Mouse (Mus musculus) MN1 (cell line): ENCODE measurements around the gene Ces2a.

ENCODE experiments used
- DNase-seq: peaks from one replicate; pipeline ENCODE4 v3.0.0-alpha.2; 2016; ENCODE audit warnings: low spot score

Gene Ces2a

GRCm38 (mm10) chr8:104733753-104734152, at the start of gene Ces2a:
Ces2a (plus strand) TSS chr8:104734003.
- no peak for DNase-seq

- DNase-seq, result no peak
Measured at GRCm38 (mm10) chr8:104688433-104688832, 45.4 kb upstream of the Ces2a start.

GRCm38 (mm10) chr8:104698556-104698955, 35.2 kb upstream of the Ces2a start:
- no peak for DNase-seq

GRCm38 (mm10) chr8:104701900-104702299, 31.9 kb upstream of the Ces2a start:
- DNase-seq, result no peak

- DNase-seq, result no peak
Measured at GRCm38 (mm10) chr8:104721166-104721565, 12.6 kb upstream of the Ces2a start.

GRCm38 (mm10) chr8:104731451-104731850, 2.4 kb upstream of the Ces2a start:
- DNase-seq, result no peak

GRCm38 (mm10) chr8:104731969-104732368, 1.8 kb upstream of the Ces2a start:
- DNase-seq, result no peak

GRCm38 (mm10) chr8:104742039-104742438, 8.2 kb downstream of the Ces2a start:
- no peak for DNase-seq

GRCm38 (mm10) chr8:104743410-104743809, 9.6 kb downstream of the Ces2a start:
- DNase-seq, result no peak

- no peak for DNase-seq
Measured at GRCm38 (mm10) chr8:104752818-104753217, 19.0 kb downstream of the Ces2a start.

- DNase-seq, result no peak
Measured at GRCm38 (mm10) chr8:104757621-104758020, 23.8 kb downstream of the Ces2a start.

GRCm38 (mm10) chr8:104758209-104758608, 24.4 kb downstream of the Ces2a start:
- no peak for DNase-seq

GRCm38 (mm10) chr8:104761126-104761525, 27.3 kb downstream of the Ces2a start:
- DNase-seq, result no peak

- DNase-seq, result no peak
Measured at GRCm38 (mm10) chr8:104766485-104766884, 32.7 kb downstream of the Ces2a start.

GRCm38 (mm10) chr8:104770365-104770764, 36.6 kb downstream of the Ces2a start:
- no peak for DNase-seq

- DNase-seq, result no peak
Measured at GRCm38 (mm10) chr8:104787049-104787448, 53.2 kb downstream of the Ces2a start.

GRCm38 (mm10) chr8:104788929-104789328, 55.1 kb downstream of the Ces2a start:
- no peak for DNase-seq

GRCm38 (mm10) chr8:104789886-104790680, 56.3 kb downstream of the Ces2a start:
- no peak for DNase-seq
